ENCODE assay signal across 10 mouse cellular contexts in genomic region chr3:96222774-96223173, GRCm38 (mm10). TPM values are rescaled to one million over a fixed set of nuclear protein-coding genes. Genes with fewer than 3 reads are reported as not detected.
DNase-seq lines count a peak whose midpoint lies in the region; ATAC-seq lines count a peak whose summit lies in the region.
"Had no signal": no experiment of that assay in that cellular context is flagged by ENCODE, and none has a peak within 500 bp of the region (broad histone marks: within the 10 kb centered on the region; RNA-seq: fewer than 3 reads in every experiment).

No protein-coding gene starts in this region.

- no peak for DNase-seq in heart, postnatal 10 days
- DNase-seq in neural tube, embryonic 11.5 days (ENCODE audit: low spot score): no peak
- no peak for DNase-seq in neural tube, embryonic 10.5 days (ENCODE audit: extremely low spot score, low spot score)
- DNase-seq in liver, embryonic 13.5 days: no peak
- DNase-seq in adrenal gland, postnatal 14 days: no peak
- DNase-seq: lung, postnatal 10 days; right cerebral cortex, postnatal 25 days had no signal

- intact Hi-C loops in heart, postnatal 10 days (cut with DNase I): loop anchor here (2.0 kb wide), 1 partner anchor 14 kb away; no protein-coding TSS in a partner anchor

- no peak overlapping the region for H3K9ac ChIP-seq in heart, embryonic 11.5 days (ENCODE audit: low read depth, low read length)
- H3K9ac ChIP-seq in neural tube, embryonic 11.5 days (ENCODE audit: low read length): no peak overlapping the region
- H3K9ac ChIP-seq in liver, embryonic 13.5 days: peak overlapping the region; percentile 95
- no peak overlapping the region for H3K9ac ChIP-seq in stomach, embryonic 15.5 days

- no peak overlapping the region for H3K4me3 ChIP-seq in heart, embryonic 11.5 days (ENCODE audit: low read depth, low read length)
- no peak overlapping the region for H3K4me3 ChIP-seq in neural tube, embryonic 11.5 days (ENCODE audit: low read depth, low read length)
- H3K4me3 ChIP-seq in liver, embryonic 13.5 days (replicated peaks): peak overlapping the region; percentile 72
- H3K4me3 ChIP-seq in stomach, embryonic 15.5 days (replicated peaks): no peak overlapping the region

- no peak overlapping the region for H3K27ac ChIP-seq in heart, embryonic 11.5 days (ENCODE audit: low read depth, low read length)
- no peak overlapping the region for H3K27ac ChIP-seq in neural tube, embryonic 11.5 days (ENCODE audit: low read depth, low read length)
- peak overlapping the region; percentile 100 for H3K27ac ChIP-seq in liver, embryonic 13.5 days
- H3K27ac ChIP-seq in stomach, embryonic 15.5 days: no peak overlapping the region

- peak overlapping the region; percentile 67; the same call in 1 of the 2 replicates for H3K4me2 ChIP-seq in heart, embryonic 11.5 days
- peak overlapping the region; percentile 14; the same call in 1 of the 2 replicates for H3K4me2 ChIP-seq in neural tube, embryonic 11.5 days (ENCODE audit: low read depth)
- H3K4me2 ChIP-seq in liver, embryonic 13.5 days: peak overlapping the region; percentile 92
- H3K4me2 ChIP-seq in stomach, embryonic 15.5 days: peak overlapping the region; percentile 74

- H3K27me3 ChIP-seq in heart, embryonic 11.5 days (ENCODE audit: control insufficient read depth, insufficient read depth, low read length): no peaks in the 10 kb centered on the region
- no peaks in the 10 kb centered on the region for H3K27me3 ChIP-seq in neural tube, embryonic 11.5 days (ENCODE audit: control insufficient read depth, insufficient read depth, low read length)
- H3K27me3 ChIP-seq in liver, embryonic 13.5 days: no peaks in the 10 kb centered on the region
- H3K27me3 ChIP-seq in stomach, embryonic 15.5 days (replicated peaks): no peaks in the 10 kb centered on the region

- no peaks in the 10 kb centered on the region for H3K9me3 ChIP-seq in heart, embryonic 11.5 days (replicated peaks; ENCODE audit: control insufficient read depth, low read length)
- no peaks in the 10 kb centered on the region for H3K9me3 ChIP-seq in neural tube, embryonic 11.5 days (ENCODE audit: control insufficient read depth, low read length)
- H3K9me3 ChIP-seq in liver, embryonic 13.5 days (replicated peaks): no peaks in the 10 kb centered on the region
- H3K9me3 ChIP-seq in stomach, embryonic 15.5 days: no peaks in the 10 kb centered on the region

- WGBS in heart, embryonic 11.5 days (ENCODE audit: insufficient replicate concordance): 93% methylated on average over 4 of the region's 4 CpGs
- 95% methylated on average over 4 of the region's 4 CpGs for WGBS in neural tube, embryonic 11.5 days
- WGBS in liver, embryonic 13.5 days (ENCODE audit: insufficient replicate concordance): 86% methylated on average over 4 of the region's 4 CpGs
- WGBS in stomach, embryonic 15.5 days: 87% methylated on average over 4 of the region's 4 CpGs

- no peak for ATAC-seq in heart, embryonic 11.5 days (replicated peaks; ENCODE audit: insufficient number of reproducible peaks, low FRiP score, low TSS enrichment)
- no peak for ATAC-seq in neural tube, embryonic 11.5 days (ENCODE audit: insufficient read depth, low FRiP score, low TSS enrichment)
- no peak for ATAC-seq in liver, embryonic 13.5 days (ENCODE audit: low read depth)
- ATAC-seq in stomach, embryonic 15.5 days (ENCODE audit: insufficient read depth, low FRiP score, low read depth): no peak
- ATAC-seq in inflammation-experienced regulatory T-cells, adult 6 months: no peak

- H3K36me3 ChIP-seq in heart, embryonic 11.5 days (ENCODE audit: control insufficient read depth, insufficient read depth, low read length): no peaks in the 10 kb centered on the region
- no peaks in the 10 kb centered on the region for H3K36me3 ChIP-seq in neural tube, embryonic 11.5 days (ENCODE audit: control insufficient read depth, insufficient read depth, low read length)
- no peaks in the 10 kb centered on the region for H3K36me3 ChIP-seq in liver, embryonic 13.5 days
- no peaks in the 10 kb centered on the region for H3K36me3 ChIP-seq in stomach, embryonic 15.5 days

- peaks cover 31% of the 10 kb centered on the region for H3K4me1 ChIP-seq in heart, embryonic 11.5 days (ENCODE audit: control insufficient read depth, insufficient read depth, low read length)
- H3K4me1 ChIP-seq in neural tube, embryonic 11.5 days (ENCODE audit: control insufficient read depth, insufficient read depth, low read length): peaks cover 20% of the 10 kb centered on the region
- H3K4me1 ChIP-seq in liver, embryonic 13.5 days (replicated peaks): peaks cover 79% of the 10 kb centered on the region
- H3K4me1 ChIP-seq in stomach, embryonic 15.5 days: peaks cover 6% of the 10 kb centered on the region; the same call in 1 of the 2 replicates

RNA-seq across cellular contexts. Expression of gene Hist2h2be, which starts 1.9 kb away (rescaled TPM):
- 3.3 and 5.4 TPM in 2 replicates for polyA plus RNA-seq in heart, embryonic 11.5 days (2014; fragmentation: Nextera tagmentation; extraction: Ambion mirVana)
- total RNA-seq in heart, postnatal 10 days (2021): 1 to 10 TPM; 4.6 to 5.9 TPM
- polyA plus RNA-seq in neural tube, embryonic 11.5 days (2014; fragmentation: Nextera tagmentation; extraction: Ambion mirVana): 6.8 and 8.6 TPM in 2 replicates
- polyA plus RNA-seq in liver, embryonic 13.5 days (2015; fragmentation: Nextera tagmentation; extraction: Ambion mirVana): 5.4 and 7.9 TPM in 2 replicates
- 8.0 and 8.8 TPM in 2 replicates for polyA plus RNA-seq in stomach, embryonic 15.5 days (2015; fragmentation: Nextera tagmentation; extraction: Ambion mirVana)
- total RNA-seq in adrenal gland, postnatal 14 days (2021): 9.0 and 12.3 TPM in 2 replicates
- polyA plus RNA-seq in inflammation-experienced regulatory T-cells, adult 6 months (2017; shearing (Covaris generic)): 1 to 10 TPM in 2 of 3 experiments, under 1 TPM in 1; 0.38 to 2.2 (median 2.0) TPM

RNA-seq across cellular contexts. Expression of gene Hist2h2ac, which starts 2.1 kb away (rescaled TPM):
- polyA plus RNA-seq in heart, embryonic 11.5 days (2014; fragmentation: Nextera tagmentation; extraction: Ambion mirVana): 3.6 and 5.5 TPM in 2 replicates
- total RNA-seq in heart, postnatal 10 days (2021): 100 to 1,000 TPM; 103 to 121 TPM
- polyA plus RNA-seq in neural tube, embryonic 11.5 days (2014; fragmentation: Nextera tagmentation; extraction: Ambion mirVana): 7.8 and 12.7 TPM in 2 replicates
- polyA plus RNA-seq in liver, embryonic 13.5 days (2015; fragmentation: Nextera tagmentation; extraction: Ambion mirVana): 12.9 and 19.8 TPM in 2 replicates
- 11.4 and 14.5 TPM in 2 replicates for polyA plus RNA-seq in stomach, embryonic 15.5 days (2015; fragmentation: Nextera tagmentation; extraction: Ambion mirVana)
- total RNA-seq in adrenal gland, postnatal 14 days (2021): 128 and 146 TPM in 2 replicates
- polyA plus RNA-seq in inflammation-experienced regulatory T-cells, adult 6 months (2017; shearing (Covaris generic)): 10 to 100 TPM in 1 of 3 experiments, 1 to 10 TPM in 2; 7.4 to 11.6 (median 8.1) TPM

RNA-seq across cellular contexts. Expression of gene Hist2h2ab, which starts 3.1 kb away (rescaled TPM):
- polyA plus RNA-seq in heart, embryonic 11.5 days (2014; fragmentation: Nextera tagmentation; extraction: Ambion mirVana): not detected in 2 replicates
- total RNA-seq in heart, postnatal 10 days (2021): 10 to 100 TPM; 10.6 to 14.9 TPM
- 2.4 TPM in 1 of 2 replicates, not detected in the other for polyA plus RNA-seq in neural tube, embryonic 11.5 days (2014; fragmentation: Nextera tagmentation; extraction: Ambion mirVana)
- 0.85 TPM in 1 of 2 replicates, not detected in the other for polyA plus RNA-seq in liver, embryonic 13.5 days (2015; fragmentation: Nextera tagmentation; extraction: Ambion mirVana)
- polyA plus RNA-seq in stomach, embryonic 15.5 days (2015; fragmentation: Nextera tagmentation; extraction: Ambion mirVana): 0.81 TPM in 1 of 2 replicates, not detected in the other
- total RNA-seq in adrenal gland, postnatal 14 days (2021): 14.3 and 17.6 TPM in 2 replicates
- 1 to 10 TPM in 1 of 3 experiments, not detected in 2; 1.4 TPM for polyA plus RNA-seq in inflammation-experienced regulatory T-cells, adult 6 months (2017; shearing (Covaris generic))

RNA-seq across cellular contexts. Expression of gene Bola1, which starts 3.3 kb away (rescaled TPM):
- 47.5 and 49.6 TPM in 2 replicates for polyA plus RNA-seq in heart, embryonic 11.5 days (2014; fragmentation: Nextera tagmentation; extraction: Ambion mirVana)
- total RNA-seq in heart, postnatal 10 days (2021): 10 to 100 TPM; 19.3 to 19.6 TPM
- polyA plus RNA-seq in neural tube, embryonic 11.5 days (2014; fragmentation: Nextera tagmentation; extraction: Ambion mirVana): 63.3 and 70.4 TPM in 2 replicates
- 50.7 and 56.1 TPM in 2 replicates for polyA plus RNA-seq in liver, embryonic 13.5 days (2015; fragmentation: Nextera tagmentation; extraction: Ambion mirVana)
- polyA plus RNA-seq in stomach, embryonic 15.5 days (2015; fragmentation: Nextera tagmentation; extraction: Ambion mirVana): 54.8 and 55.0 TPM in 2 replicates
- 33.1 and 33.2 TPM in 2 replicates for total RNA-seq in adrenal gland, postnatal 14 days (2021)
- 10 to 100 TPM; 23.4 to 36.1 (median 32.1) TPM for polyA plus RNA-seq in inflammation-experienced regulatory T-cells, adult 6 months (2017; shearing (Covaris generic))

RNA-seq across cellular contexts. Expression of gene Hist2h3c2, which starts 16.2 kb away (rescaled TPM):
- 1.8 and 2.6 TPM in 2 replicates for polyA plus RNA-seq in heart, embryonic 11.5 days (2014; fragmentation: Nextera tagmentation; extraction: Ambion mirVana)
- 10 to 100 TPM; 78.6 to 96.2 TPM for total RNA-seq in heart, postnatal 10 days (2021)
- polyA plus RNA-seq in neural tube, embryonic 11.5 days (2014; fragmentation: Nextera tagmentation; extraction: Ambion mirVana): 5.8 and 6.7 TPM in 2 replicates
- 9.8 and 20.7 TPM in 2 replicates for polyA plus RNA-seq in liver, embryonic 13.5 days (2015; fragmentation: Nextera tagmentation; extraction: Ambion mirVana)
- polyA plus RNA-seq in stomach, embryonic 15.5 days (2015; fragmentation: Nextera tagmentation; extraction: Ambion mirVana): 5.6 and 8.7 TPM in 2 replicates
- 93.4 and 148 TPM in 2 replicates for total RNA-seq in adrenal gland, postnatal 14 days (2021)
- 1 to 10 TPM in 1 of 3 experiments, not detected in 2; 1.5 TPM for polyA plus RNA-seq in inflammation-experienced regulatory T-cells, adult 6 months (2017; shearing (Covaris generic))

Comparison
In these comparisons a context has a peak if more than half of its experiments do, and no peak if none do; other contexts are left out.
1. H3K4me2 ChIP-seq: peak in every context shown above with its lines; median percentile 92 in liver, embryonic 13.5 days; 74 in stomach, embryonic 15.5 days; 67 in heart, embryonic 11.5 days; 14 in neural tube, embryonic 11.5 days.